Mouse (Mus musculus) liver, embryonic 12.5 days (tissue): ENCODE measurements around the gene Mier1. TPM values are rescaled to one million over a fixed set of nuclear protein-coding genes. Genes with fewer than 3 reads are reported as not detected.

ENCODE experiments used
- ATAC-seq: fragments of 200-750 bp; cut with Nextera tagmentation; 2 replicates; pipeline ENCODE4 v1.8.0; 2017; ENCODE audit warnings: moderate number of reproducible peaks, mild to moderate bottlenecking, moderate library complexity
- H3K27ac ChIP-seq: fragments of 300-500 bp; sonication (generic); 2 replicates; pipeline ENCODE4 v1.5.1; 2016; ENCODE audit warnings: mild to moderate bottlenecking
- H3K27me3 ChIP-seq: fragments of 300-500 bp; sonication (generic); replicated peaks from 2 replicates; pipeline ENCODE4 v1.6.1; 2016; ENCODE audit warnings: mild to moderate bottlenecking, moderate library complexity
- H3K36me3 ChIP-seq: fragments of 300-500 bp; sonication (generic); 2 replicates; pipeline ENCODE4 v1.6.1; 2016; ENCODE audit warnings: mild to moderate bottlenecking, moderate library complexity
- H3K4me1 ChIP-seq: fragments of 300-500 bp; sonication (generic); 2 replicates; pipeline ENCODE4 v1.6.1; 2016
- H3K4me2 ChIP-seq: fragments of 300-500 bp; sonication (generic); 2 replicates; pipeline ENCODE4 v1.6.1; 2016; ENCODE audit warnings: mild to moderate bottlenecking, moderate library complexity
- H3K4me3 ChIP-seq: fragments of 300-500 bp; sonication (generic); 2 replicates; pipeline ENCODE4 v1.5.1; 2016; ENCODE audit warnings: mild to moderate bottlenecking, moderate library complexity
- H3K9ac ChIP-seq: fragments of 300-500 bp; sonication (generic); 2 replicates; pipeline ENCODE4 v1.6.1; 2016; ENCODE audit warnings: mild to moderate bottlenecking, moderate library complexity
- H3K9me3 ChIP-seq: fragments of 300-500 bp; sonication (generic); replicated peaks from 2 replicates; pipeline ENCODE4 v1.6.1; 2016; ENCODE audit warnings: mild to moderate bottlenecking, moderate library complexity
- WGBS: fragments of 180-500 bp; shearing (Covaris S2); methylation state at CpG from one replicate; pipeline ENCODE4 v1.1.7; 2016; ENCODE audit not compliant: insufficient replicate concordance; 5-methylcytosine and 5-hydroxymethylcytosine counted together
- polyA plus RNA-seq: library from polyadenylated mRNA; unstranded; fragments of >200 nt; fragmentation: Nextera tagmentation; extraction: Ambion mirVana; gene quantifications from 2 replicates; pipeline ENCODE4 v1.2.1, GENCODE M21; 2016

Gene Mier1
- 35.1 and 39.4 TPM in 2 replicates for polyA plus RNA-seq

DNA sequence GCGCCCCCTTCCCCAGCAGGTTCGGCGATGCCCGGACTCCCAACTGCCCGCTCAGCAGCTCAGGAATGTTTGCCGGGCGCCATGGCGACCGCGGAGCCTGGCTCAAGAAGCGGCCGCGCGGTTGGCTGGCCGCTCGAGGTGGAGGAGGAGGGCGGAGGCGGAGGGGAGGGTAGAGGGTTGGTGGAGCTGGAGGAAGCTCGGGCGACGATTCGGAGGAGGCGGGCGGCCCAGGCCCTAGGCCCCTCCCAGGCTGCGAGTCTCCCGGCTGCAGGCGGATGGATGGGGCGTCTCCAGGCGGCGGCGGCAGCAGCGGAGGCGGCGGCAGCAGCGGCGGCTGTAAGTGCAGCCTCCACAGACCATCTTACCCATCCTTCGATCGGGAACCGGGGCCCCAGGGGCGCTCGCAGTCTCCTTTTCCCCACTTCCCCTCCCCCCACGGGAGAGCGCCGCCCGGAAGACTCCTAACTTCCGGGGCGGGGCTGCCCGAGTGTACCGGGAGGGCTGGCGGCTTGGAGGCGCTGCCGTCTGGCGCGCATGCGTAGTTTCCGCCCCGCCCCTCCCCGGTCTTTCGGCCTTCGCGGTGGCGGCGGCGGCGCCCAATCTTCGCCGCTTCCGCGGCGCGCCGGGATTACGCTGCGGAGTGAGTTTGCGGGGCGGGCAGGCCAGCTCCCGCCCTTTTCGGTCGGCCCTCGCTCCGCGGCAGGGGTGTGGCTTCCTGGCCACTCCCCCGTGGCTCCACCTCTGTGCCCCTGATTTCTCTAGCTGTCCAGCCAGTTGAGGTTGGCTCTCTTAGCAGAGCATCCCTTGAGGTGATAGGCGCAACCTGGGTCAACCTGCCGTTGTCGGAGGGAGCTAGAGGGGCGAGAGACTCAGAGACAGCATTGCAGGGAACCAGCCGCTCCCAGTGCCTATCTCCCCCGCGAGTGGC is at the start of gene Mier1, which contains the start of gene Wdr78:
Gene Mier1 (plus strand): TSS at position 207 of the 928 bp plus-strand sequence.
Gene Wdr78 (minus strand): TSS at position 372 of the 928 bp plus-strand sequence.
- peak; percentile 98 for ATAC-seq
- H3K9me3 ChIP-seq: no peaks in the 10 kb centered on the region
- under 1% methylated on average over 79 of the region's 90 CpGs for WGBS
- peak within 1 kb of the TSS; percentile 97 for H3K27ac ChIP-seq
- no peaks in the 10 kb centered on the region for H3K27me3 ChIP-seq
- peaks cover 31% of the 10 kb centered on the region for H3K4me1 ChIP-seq
- peak within 1 kb of the TSS; percentile 89 for H3K4me2 ChIP-seq
- peak within 1 kb of the TSS; percentile 84 for H3K9ac ChIP-seq
- H3K4me3 ChIP-seq: peak within 1 kb of the TSS; percentile 89
- peaks cover 26% of the 10 kb centered on the region for H3K36me3 ChIP-seq

DNA sequence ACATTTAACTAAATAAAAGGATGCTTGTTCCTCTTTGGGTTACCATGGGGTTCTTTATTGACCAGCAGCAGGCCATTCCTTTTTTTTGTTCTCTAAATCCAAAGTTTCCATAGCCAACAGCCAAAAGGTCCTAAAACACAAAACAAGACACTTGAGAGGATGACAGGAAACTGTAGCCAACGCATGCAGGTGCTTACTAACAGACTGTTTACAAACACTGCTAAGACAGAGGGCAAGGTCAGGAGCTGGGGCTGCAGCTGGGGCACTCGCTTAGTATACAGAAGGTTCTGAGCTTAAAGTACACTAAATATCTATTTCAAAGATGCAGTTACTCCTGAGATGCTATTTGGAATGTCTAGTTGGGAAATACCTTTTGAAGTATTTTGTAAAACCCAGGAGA is 49.8 kb upstream of the Mier1 start:
- Histone ChIP-seq H3K9ac (no peak overlapping the region), H3K4me1 (no peaks in the 10 kb centered on the region), H3K36me3 (no peaks in the 10 kb centered on the region), H3K4me3 (no peak overlapping the region), H3K4me2 (no peak overlapping the region), H3K27me3 (no peaks in the 10 kb centered on the region), H3K27ac (no peak overlapping the region), H3K9me3 (no peaks in the 10 kb centered on the region)
- 69% methylated on average over 2 of the region's 2 CpGs for WGBS
- no peak for ATAC-seq

DNA sequence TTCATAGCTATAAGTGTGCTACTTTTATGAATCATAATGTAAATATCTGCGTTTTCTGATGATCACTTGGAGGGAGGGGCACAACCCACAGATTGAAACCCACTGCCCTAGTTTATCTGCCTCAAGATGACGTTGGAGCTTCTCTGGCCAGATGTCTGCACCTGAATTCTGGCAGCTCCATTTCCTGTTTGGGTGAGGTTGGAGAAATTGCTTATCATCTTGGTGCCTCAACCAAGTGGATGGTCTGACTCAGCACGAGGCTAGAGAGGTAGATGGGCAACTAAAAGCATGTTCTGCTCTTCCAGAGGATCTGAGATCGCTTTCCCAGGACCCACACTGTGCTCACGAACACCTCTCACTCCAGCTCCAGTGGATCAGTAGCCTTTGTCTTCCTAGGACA is 49.2 kb upstream of the Mier1 start:
- 40% methylated on average over 5 of the region's 5 CpGs for WGBS
- H3K4me3 ChIP-seq: no peak overlapping the region
- no peak overlapping the region for H3K4me2 ChIP-seq
- H3K27ac ChIP-seq: no peak overlapping the region
- ATAC-seq: no peak
- no peaks in the 10 kb centered on the region for H3K36me3 ChIP-seq
- no peaks in the 10 kb centered on the region for H3K27me3 ChIP-seq
- H3K9me3 ChIP-seq: no peaks in the 10 kb centered on the region
- H3K4me1 ChIP-seq: no peaks in the 10 kb centered on the region
- H3K9ac ChIP-seq: no peak overlapping the region

DNA sequence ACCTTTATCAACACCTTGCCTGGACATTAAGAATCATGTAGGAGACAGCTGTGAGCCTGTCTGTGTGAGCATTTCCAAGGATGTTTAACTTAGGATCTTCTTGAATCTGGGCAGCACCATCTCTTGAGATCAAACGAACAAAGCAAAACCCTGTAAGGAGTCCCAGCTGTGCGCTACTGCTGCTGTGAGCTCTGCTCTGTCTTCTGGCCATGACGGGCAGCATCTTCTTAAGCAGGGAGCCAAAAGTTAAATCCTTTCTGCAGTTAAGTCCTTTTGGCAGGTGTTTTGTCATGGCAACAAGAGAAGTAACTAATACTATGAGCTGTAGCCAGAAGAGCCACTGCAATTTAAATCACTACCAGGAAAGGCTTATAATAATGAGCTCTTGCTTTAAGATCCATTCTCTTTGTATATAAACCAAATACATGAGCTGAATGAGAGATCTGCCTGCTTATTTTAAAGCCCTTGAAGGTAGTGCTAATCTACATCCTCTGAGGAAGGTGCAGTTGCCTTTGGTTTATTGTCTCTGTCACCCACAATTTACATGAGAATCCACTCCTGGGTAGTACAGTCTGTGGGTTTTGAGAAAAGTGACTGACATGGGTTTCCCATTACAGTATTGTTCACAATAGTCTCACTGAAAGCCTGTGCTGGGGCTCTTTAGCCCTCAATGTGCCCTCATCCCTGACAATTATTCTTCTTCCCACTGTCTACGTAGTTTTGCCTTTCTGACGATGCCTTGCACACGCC is 46.1 kb upstream of the Mier1 start:
- H3K36me3 ChIP-seq: no peaks in the 10 kb centered on the region
- WGBS: 75% methylated on average over 6 of the region's 6 CpGs
- H3K27ac ChIP-seq: no peak overlapping the region
- no peak overlapping the region for H3K4me2 ChIP-seq
- no peaks in the 10 kb centered on the region for H3K4me1 ChIP-seq
- H3K27me3 ChIP-seq: no peaks in the 10 kb centered on the region
- no peak overlapping the region for H3K9ac ChIP-seq
- ATAC-seq: no peak
- H3K4me3 ChIP-seq: no peak overlapping the region
- H3K9me3 ChIP-seq: no peaks in the 10 kb centered on the region

DNA sequence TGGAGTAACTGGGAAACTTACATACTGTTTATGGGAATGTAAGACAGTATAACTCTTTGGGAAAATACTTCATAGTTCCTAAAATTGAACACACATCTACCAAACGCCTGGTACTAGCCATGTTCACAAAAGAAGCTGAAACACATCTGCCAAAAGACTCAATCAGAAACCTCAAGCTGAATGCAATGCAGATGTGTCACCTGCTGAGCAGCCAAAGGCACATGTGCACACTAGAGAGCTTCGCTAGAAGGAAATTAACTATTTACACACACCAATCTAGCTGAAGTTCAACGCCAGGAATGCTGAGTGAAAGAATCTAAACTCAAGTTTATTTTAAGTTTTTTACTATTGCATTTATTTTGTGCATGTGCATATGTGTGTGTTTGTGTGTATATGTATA is 43.6 kb upstream of the Mier1 start:
- no peak for ATAC-seq
- no peak overlapping the region for H3K27ac ChIP-seq
- no peak overlapping the region for H3K4me2 ChIP-seq
- H3K36me3 ChIP-seq: no peaks in the 10 kb centered on the region
- no peaks in the 10 kb centered on the region for H3K27me3 ChIP-seq
- no peak overlapping the region for H3K9ac ChIP-seq
- no peak overlapping the region for H3K4me3 ChIP-seq
- WGBS: 71% methylated on average over 3 of the region's 3 CpGs
- no peaks in the 10 kb centered on the region for H3K4me1 ChIP-seq
- H3K9me3 ChIP-seq: no peaks in the 10 kb centered on the region

DNA sequence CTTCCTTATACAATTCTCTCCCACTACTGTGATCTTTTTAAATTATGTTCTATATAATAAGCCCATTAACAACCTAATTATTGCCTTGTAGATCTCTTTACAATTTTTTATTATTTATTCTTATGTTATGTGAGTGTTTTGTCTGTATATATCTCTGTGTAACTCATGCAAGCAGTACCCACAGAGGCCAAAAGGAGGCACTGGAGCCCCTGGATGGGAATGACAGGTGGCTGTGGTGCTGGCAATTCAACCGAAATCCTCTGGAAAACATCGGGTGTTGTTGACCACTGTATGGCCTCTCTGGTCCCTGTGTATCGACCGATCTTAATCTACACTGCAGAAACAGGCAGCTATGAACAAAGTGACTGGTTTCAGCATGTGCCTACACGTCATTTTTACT is 29.0 kb upstream of the Mier1 start:
- WGBS: 80% methylated on average over 5 of the region's 5 CpGs
- H3K27ac ChIP-seq: no peak overlapping the region
- H3K27me3 ChIP-seq: no peaks in the 10 kb centered on the region
- no peaks in the 10 kb centered on the region for H3K9me3 ChIP-seq
- H3K4me2 ChIP-seq: no peak overlapping the region
- no peak for ATAC-seq
- H3K4me3 ChIP-seq: no peak overlapping the region
- no peaks in the 10 kb centered on the region for H3K4me1 ChIP-seq
- no peak overlapping the region for H3K9ac ChIP-seq
- no peaks in the 10 kb centered on the region for H3K36me3 ChIP-seq

DNA sequence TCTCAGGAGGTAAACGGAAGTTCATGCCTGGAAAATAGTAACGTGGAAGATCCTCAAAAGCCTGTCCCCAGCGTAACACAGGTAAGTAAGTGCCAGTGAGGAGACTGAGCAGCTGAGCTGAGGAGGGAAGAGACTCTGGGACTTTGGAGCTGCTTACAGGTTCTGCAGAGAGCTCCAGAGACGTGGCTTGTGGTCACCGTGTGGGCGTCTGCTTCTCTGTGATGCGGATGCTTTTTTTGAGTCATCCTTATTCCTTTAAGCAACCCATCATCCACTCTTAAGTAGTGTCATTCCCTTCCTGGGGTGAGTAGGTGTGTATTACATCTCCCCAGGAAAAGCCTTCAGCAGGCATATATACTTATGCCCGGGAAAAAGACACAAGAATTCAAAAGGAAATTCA is 18.3 kb upstream of the Mier1 start:
- no peak overlapping the region for H3K27ac ChIP-seq
- no peak overlapping the region for H3K9ac ChIP-seq
- no peaks in the 10 kb centered on the region for H3K9me3 ChIP-seq
- WGBS: 69% methylated on average over 8 of the region's 8 CpGs
- no peak overlapping the region for H3K4me3 ChIP-seq
- ATAC-seq: no peak
- no peaks in the 10 kb centered on the region for H3K27me3 ChIP-seq
- no peak overlapping the region for H3K4me2 ChIP-seq
- no peaks in the 10 kb centered on the region for H3K4me1 ChIP-seq
- H3K36me3 ChIP-seq: no peaks in the 10 kb centered on the region

DNA sequence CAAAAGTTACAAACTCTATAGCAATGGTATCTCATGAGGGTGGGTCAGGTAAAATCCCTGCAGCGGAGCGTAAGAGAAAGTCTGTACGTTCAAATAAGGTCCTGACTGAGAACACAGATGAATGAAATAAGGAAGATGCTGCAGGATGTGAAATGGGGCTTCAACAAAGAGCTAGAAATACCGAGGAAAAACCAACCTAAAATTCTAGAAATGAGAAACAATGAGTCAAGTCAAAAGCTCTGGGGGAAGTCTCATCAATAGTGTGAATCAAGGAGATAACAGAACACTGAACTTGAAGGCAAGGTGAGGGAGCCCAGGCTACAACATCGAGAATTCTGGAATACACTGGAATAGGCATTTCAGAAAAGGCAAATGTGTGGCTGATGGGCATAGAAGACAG is 15.7 kb upstream of the Mier1 start:
- Histone ChIP-seq H3K27me3 (no peaks in the 10 kb centered on the region), H3K4me2 (no peak overlapping the region), H3K9me3 (no peaks in the 10 kb centered on the region), H3K27ac (no peak overlapping the region), H3K4me1 (no peaks in the 10 kb centered on the region), H3K9ac (no peak overlapping the region), H3K36me3 (no peaks in the 10 kb centered on the region), H3K4me3 (no peak overlapping the region)
- 67% methylated on average over 5 of the region's 5 CpGs for WGBS
- ATAC-seq: no peak

DNA sequence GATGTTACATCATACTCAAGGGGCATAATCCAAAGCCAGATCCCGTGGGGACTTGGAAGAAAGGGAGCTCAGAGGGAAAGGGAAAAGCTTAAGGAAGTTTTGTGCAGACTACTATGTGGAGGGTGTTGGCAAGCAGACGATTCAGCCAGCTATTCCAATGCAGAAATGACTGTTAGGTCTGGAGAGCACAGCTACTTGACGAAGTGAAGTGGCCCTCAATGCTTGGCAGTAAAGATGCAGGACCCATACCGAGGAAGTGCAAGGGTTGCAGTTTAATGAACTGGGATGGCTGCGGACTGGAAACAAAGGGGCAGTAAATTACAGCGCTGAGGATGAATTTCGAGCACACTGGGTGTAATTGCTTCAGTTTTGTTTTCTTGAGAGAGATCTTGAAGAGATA is 1.5 kb upstream of the Mier1 start:
- 69% methylated on average over 7 of the region's 7 CpGs for WGBS
- no peak for ATAC-seq
- Histone ChIP-seq H3K4me2 (peak overlapping the region; percentile 89), H3K36me3 (peaks cover 26% of the 10 kb centered on the region), H3K9me3 (no peaks in the 10 kb centered on the region), H3K4me1 (peaks cover 26% of the 10 kb centered on the region), H3K9ac (peak overlapping the region; percentile 84; the same call in 1 of the 2 replicates), H3K27ac (no peak overlapping the region), H3K27me3 (no peaks in the 10 kb centered on the region), H3K4me3 (peak overlapping the region; percentile 89; the same call in 1 of the 2 replicates)

DNA sequence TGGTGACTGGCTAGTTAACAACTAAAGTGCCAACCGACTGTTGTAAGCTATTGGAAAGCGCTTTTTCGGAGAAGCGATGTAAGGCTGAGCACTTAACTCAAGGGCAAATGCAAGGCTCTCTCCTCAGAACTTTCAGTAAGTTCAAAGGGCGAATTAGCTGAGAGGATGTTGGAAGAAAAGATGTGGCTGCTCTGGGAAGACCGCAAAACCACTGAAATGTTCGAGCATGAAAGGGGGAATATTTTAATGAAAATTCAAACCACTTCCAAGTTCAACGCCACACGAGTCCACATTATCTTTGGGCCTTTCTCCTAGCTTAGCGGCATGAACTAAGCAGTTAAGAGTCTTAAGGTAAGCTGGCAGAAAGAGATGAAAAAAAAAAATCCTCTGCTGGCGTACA is 788 bp upstream of the Mier1 start:
- ATAC-seq: no peak
- Histone ChIP-seq H3K9ac (peak overlapping the region; percentile 84), H3K36me3 (peaks cover 26% of the 10 kb centered on the region), H3K9me3 (no peaks in the 10 kb centered on the region), H3K4me3 (peak overlapping the region; percentile 89), H3K27ac (peak overlapping the region; percentile 97; the same call in 1 of the 2 replicates), H3K27me3 (no peaks in the 10 kb centered on the region), H3K4me2 (peak overlapping the region; percentile 89), H3K4me1 (peaks cover 26% of the 10 kb centered on the region)
- 9% methylated on average over 11 of the region's 11 CpGs for WGBS

DNA sequence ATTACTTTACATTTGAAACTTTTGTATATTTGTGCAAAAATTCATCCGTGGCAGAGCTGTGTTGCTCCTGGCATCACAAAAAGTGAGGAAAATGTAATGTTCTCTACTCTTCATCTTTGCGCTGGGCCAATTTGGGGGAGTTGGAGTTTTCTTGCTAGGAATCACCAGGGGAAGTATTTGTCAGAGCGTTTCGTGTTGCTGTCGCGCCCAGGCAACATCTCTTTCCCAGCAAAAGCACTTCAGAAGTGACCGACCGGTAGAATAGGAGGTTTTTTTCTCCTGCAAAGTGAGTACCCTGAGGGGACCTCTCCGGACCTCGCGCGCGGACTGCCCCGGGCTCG is 4.7 kb downstream of the Mier1 start:
- Histone ChIP-seq H3K36me3 (peaks cover 12% of the 10 kb centered on the region), H3K4me1 (peaks cover 47% of the 10 kb centered on the region), H3K4me2 (peak overlapping the region; percentile 86), H3K9ac (peak overlapping the region; percentile 100), H3K27ac (peak overlapping the region; percentile 99), H3K27me3 (no peaks in the 10 kb centered on the region), H3K9me3 (no peaks in the 10 kb centered on the region), H3K4me3 (peak overlapping the region; percentile 99)
- no peak for ATAC-seq
- WGBS: 1% methylated on average over 15 of the region's 15 CpGs
